Mouse (Mus musculus): ENCODE data around the gene E2f8.

Gene E2f8

DNA sequence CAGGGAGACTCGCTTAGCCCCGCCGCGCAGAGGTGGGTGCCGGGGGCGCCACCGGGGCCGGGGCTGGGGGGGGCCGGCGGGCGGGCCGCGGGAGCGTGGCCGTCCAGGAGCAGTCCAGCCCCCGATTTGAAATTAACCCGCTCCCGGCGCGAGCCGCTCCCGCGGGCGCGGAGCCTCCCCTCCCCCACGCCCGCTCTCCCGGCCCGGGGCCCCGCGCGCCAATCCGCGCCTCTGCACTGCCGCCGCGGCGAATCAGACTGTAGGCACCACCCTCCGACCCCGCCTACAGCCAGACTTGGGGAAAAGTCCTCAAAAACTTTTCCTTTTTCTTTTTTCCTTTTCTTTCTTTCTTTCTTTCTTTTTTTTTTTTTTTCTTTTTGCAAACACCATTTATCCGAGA is at the start of gene E2f8:
Gene E2f8 (minus strand): TSS at position 111 of the 400 bp plus-strand sequence.
- DNase-seq = peak; percentile 54 to 60

- DNase-seq = no peak
Measured at GRCm38 (mm10) chr7:48930399-48930798, 49.0 kb upstream of the E2f8 start.

DNA sequence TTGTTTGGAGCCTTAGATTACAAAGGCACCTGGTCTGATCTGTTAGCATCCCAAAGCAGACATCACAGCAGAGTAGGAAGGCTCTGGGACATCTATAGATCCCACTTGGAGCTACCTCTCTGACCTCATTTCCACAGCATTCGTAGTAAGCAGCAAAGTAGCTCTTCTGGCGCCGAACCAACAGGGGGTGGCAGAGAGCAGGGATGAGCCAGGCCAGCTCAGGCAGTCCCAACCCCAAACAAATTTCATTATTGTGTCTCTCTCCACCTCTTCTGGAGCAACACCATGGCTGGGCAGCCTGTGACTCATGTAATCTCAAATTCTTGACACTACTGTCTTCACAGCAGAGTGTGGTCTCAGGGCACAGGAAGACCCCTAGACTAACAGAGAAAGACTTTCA is 47.0 kb upstream of the E2f8 start:
- peak; percentile 40 to 55 for DNase-seq

DNA sequence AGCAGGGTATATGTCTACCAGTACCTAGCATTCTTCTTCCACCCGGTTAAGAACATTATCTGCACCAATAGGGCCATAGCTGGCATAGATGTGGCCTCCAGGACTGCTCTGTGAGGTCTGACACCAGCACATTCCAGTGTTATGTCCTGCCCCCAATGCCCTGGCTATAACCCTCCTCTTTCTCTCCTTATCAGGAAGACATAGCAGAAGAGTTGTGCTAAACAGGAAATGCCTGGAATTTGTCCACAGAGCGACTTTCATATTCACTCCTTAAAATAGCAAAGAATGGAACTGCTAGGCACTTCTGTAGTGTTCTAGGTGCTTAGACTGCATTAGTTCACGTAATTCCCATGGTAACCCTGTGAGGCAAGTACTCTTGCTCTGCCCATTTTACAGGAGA is 43.8 kb upstream of the E2f8 start:
- DNase-seq = no peak

DNA sequence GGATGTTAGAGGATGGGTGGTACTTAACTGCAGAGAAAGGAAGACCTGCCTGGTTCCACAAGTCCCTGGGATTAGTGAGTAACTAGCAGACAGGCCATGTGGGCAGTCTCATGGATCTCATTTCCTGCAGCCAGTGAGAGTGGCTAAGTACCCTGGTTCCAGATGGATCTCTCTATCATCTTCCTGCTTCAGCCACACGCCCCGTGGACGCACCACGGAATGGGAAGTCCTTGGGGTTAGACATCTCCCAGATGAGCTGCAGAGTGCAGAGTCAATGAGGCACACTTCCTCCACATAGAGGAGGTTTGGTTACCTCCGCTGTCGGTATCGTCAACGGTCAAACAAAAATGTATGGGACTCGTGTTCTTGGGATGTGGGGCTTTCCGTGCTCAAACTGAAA is 42.2 kb upstream of the E2f8 start:
- DNase-seq = no peak

GRCm38 (mm10) chr7:48918389-48918788 is 37.0 kb upstream of the E2f8 start:
- no peak for DNase-seq

GRCm38 (mm10) chr7:48917988-48918387 is 36.6 kb upstream of the E2f8 start:
- DNase-seq = no peak

DNA sequence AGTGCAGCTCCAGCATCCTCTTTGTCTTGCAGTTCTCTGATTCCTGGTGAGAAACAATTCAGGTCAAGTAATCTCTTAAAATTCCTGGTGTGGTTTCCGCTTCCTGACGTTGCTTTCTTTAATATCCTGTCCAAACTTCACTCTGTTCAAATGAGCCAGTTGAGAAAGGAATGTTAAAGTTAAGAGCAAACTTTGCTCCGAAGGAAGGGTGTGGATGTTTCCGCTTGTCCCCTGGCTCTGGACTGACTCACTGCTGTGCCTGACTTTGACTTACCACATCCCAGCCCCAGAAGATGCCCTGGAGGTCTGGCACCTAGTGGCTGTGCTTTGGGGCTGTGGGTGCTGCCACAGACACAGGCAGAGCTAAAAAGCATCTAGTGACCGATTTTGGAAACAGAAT is 36.1 kb upstream of the E2f8 start:
- no peak for DNase-seq

GRCm38 (mm10) chr7:48914630-48915506 is 33.5 kb upstream of the E2f8 start:
- DNase-seq = no peak

DNA sequence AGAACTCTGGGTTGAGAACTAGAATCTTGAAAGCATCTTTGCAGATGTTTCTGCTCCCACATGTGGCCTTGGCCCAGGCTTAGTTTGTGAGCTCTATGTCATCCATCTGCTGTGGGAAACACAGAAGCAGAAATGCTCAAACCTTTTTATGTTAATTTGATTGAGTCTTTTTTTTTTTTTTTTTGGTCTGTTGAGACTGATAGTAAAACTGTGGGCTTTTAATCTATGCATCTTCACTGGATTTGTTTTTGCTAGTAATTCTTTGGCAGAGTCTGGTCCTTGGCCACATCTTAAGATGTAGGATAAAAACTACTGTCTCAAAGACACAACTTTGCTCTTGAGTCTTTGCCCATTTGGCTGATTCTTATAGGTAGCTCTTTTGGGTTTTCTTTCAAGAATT is 29.8 kb upstream of the E2f8 start:
- DNase-seq = no peak

GRCm38 (mm10) chr7:48910282-48910681 is 28.9 kb upstream of the E2f8 start:
- DNase-seq = no peak

DNA sequence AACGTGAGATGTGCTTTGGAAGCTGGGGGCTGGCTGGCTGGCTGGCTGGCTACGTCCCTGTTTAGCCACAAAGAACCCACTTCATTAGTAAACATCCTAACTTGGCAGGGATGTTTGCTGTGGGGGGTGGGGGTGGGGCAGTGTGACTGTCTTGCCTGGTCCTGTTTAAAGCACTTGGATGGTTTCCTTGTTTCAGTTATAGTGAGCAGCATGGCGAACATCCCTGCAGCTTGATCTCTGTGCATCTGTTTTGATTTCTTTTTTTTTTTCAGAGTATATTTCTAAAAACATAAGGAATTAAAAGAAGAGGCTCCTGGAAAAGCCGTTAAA is 27.9 kb upstream of the E2f8 start:
- no peak for DNase-seq

GRCm38 (mm10) chr7:48908521-48909341 is 27.3 kb upstream of the E2f8 start, which contains the start of gene Nav2:
Gene Nav2 (plus strand): TSS chr7:48908716.
- no peak for DNase-seq

DNA sequence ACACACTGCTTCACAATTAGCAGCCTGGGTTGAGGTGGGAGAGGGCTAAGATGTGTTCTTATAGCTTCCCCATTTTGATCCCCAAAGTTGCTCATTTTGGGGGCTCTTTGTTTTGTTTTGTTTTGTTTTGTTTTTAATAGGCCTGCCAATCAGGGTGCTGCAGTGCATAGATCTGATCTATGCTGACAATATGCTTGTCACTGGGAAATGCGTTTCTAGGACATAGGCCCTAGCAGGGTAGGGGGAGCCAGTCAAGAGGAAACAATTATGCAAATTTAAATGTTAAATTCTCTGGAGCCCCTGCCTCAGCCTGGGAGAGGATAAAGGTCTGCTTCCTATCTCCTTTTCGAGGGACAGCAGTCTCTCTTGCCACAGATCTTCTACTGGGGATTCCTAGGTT is 21.1 kb upstream of the E2f8 start:
- DNase-seq = no peak

DNA sequence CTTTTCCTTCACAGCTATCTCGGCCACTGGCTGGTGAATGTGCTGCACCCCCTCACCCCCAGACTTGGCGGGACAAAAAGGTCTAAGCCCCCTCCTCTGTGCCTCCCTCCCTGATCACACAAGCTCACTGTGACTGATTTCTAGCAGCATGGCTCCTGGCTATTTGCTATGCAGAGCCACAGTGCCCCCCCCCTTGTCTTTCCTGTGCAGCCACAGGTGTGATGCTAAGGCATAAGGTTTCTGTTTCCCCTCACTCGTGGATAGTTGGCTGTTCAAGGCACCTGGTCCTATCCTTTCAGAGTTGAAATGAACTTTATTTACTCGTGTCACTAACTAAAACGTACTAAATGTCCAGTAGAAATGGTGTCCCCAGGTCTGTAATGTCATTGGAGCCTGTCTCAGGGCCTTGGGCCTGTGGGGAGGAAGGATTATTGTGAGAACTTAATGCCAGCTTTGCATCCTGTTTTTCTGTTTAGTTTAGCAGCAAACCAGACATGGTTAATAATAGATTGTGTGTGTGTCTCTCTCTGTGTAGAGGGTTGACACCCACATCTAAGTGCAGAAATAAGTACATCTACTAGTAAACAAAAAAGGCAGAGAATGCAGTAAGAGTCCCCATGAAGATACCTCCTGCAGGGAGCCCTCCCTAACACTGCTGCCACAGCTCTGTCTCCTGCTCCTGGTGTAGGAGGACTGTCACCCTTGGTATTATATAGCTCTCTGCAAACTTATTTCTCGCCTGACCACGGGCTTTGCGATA is 19.2 kb upstream of the E2f8 start:
- no peak for DNase-seq

GRCm38 (mm10) chr7:48898416-48898815 is 17.0 kb upstream of the E2f8 start:
- DNase-seq = no peak

- no peak for DNase-seq
Measured at GRCm38 (mm10) chr7:48897539-48898163, 16.3 kb upstream of the E2f8 start.

GRCm38 (mm10) chr7:48896051-48896450 is 14.7 kb upstream of the E2f8 start:
- no peak for DNase-seq

- no peak for DNase-seq
Measured at GRCm38 (mm10) chr7:48895475-48895874, 14.1 kb upstream of the E2f8 start.

DNA sequence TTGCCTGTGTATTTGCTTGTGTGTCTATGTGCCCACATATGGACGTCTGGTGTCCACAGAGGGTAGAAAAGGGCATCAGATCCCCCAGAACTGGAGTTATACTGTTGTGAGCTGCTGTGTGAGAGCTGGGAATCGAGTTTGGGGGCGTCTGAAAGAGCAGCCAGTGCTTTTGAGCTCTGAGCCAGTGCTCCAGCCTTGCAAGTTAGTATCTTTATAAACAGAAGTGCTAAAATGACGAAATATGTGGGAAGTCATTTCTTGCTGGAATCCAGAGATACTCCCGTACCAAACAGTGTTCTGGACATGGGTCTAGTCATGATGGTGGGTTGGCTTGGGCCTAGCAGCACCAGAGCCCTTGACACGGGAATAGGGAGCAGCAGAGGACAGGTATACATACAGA is 13.4 kb upstream of the E2f8 start:
- DNase-seq = no peak

GRCm38 (mm10) chr7:48894152-48894551 is 12.8 kb upstream of the E2f8 start:
- DNase-seq = peak; percentile 46 to 58

DNA sequence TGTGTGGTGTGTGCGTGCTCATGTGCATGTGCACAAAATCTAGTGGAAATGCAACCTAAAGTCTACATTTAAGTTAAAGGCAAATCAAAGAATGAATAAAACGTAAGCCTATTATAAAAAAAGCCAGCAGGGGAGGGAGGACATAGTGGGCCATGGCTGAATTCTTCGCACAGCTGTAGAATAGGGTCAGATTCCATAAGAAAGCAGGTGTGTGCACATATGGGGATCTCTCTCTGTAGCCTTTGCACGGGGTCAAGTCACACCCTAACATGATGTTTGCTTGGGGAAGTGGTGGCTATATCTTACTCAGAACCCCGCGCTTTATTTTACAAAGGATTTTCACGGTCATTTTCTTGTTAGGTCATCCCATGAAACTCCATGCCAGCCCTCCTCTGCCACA is 11.7 kb upstream of the E2f8 start:
- no peak for DNase-seq

DNA sequence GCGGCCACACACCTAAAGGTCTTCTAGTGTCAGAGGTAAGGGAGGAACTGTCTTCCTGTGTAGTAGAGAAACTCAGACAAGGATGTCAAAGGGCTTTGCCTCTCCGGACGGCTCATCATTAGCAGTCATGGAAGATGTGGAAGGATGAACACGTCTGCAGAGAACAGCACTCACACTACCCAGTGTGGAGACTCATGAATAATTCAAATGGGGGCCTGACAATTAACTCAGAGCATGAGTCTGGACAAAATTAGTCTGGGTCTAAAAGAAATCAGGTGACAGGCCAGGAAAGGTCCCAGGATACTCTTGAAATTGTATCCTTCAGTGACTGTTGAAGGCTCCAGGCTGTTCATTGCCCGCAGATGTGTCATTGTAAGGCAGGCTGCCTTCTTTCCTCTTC is 9.6 kb upstream of the E2f8 start:
- DNase-seq = no peak

Measured in lung, adult 18-20 months (tissue).